Mouse (Mus musculus): ENCODE results near the gene Arhgap1.
A peak's percentile ranks its signal among the peaks of the same experiment; 100 is the strongest.

Arhgap1 gene

GRCm38 (mm10) chr2:91699225-91699624, 49.6 kb downstream of the Arhgap1 start:
- no peak for DNase-seq (ENCODE audit: low spot score)

GRCm38 (mm10) chr2:91701366-91701765, 51.7 kb downstream of the Arhgap1 start:
- no peak for DNase-seq (ENCODE audit: low spot score)

GRCm38 (mm10) chr2:91705736-91706135, 56.1 kb downstream of the Arhgap1 start:
- no peak for DNase-seq (ENCODE audit: low spot score)

GRCm38 (mm10) chr2:91706456-91706855, 56.8 kb downstream of the Arhgap1 start:
- DNase-seq (ENCODE audit: low spot score): no peak

GRCm38 (mm10) chr2:91708361-91708760, 58.7 kb downstream of the Arhgap1 start:
- DNase-seq (ENCODE audit: low spot score): no peak

GRCm38 (mm10) chr2:91710272-91711234, 60.9 kb downstream of the Arhgap1 start, which contains the start of the genes Atg13 and Harbi1:
Gene Atg13, minus strand, starts transcription at chr2:91710576.
Gene Harbi1, plus strand, starts transcription at chr2:91710852.
- DNase-seq (ENCODE audit: low spot score): peak; percentile 94

GRCm38 (mm10) chr2:91711256-91711925, 61.7 kb downstream of the Arhgap1 start:
- DNase-seq (ENCODE audit: low spot score): peak; percentile 20

- peak; percentile 35 for DNase-seq (ENCODE audit: low spot score)
Observed at GRCm38 (mm10) chr2:91714921-91715320, 65.3 kb downstream of the Arhgap1 start.

GRCm38 (mm10) chr2:91718276-91718675, 68.6 kb downstream of the Arhgap1 start:
- DNase-seq (ENCODE audit: low spot score): no peak
